Comparison of ENCODE assay signal across 28 mouse cellular contexts in genomic region chr1:63195848-63196512, GRCm38 (mm10). TPM values are rescaled to one million over a fixed set of nuclear protein-coding genes. Genes with fewer than 3 reads are reported as not detected.
DNase-seq lines count a peak whose midpoint lies in the region; ATAC-seq and TF ChIP-seq lines count a peak whose summit lies in the region.
"Had no signal": no experiment of that assay in that cellular context is flagged by ENCODE, and none has a peak within 500 bp of the region (broad histone marks: within the 10 kb centered on the region; RNA-seq: fewer than 3 reads in every experiment).

No protein-coding gene starts in this region.

- 53% methylated on average over 5 of the region's 5 CpGs for WGBS in forebrain, embryonic 14.5 days
- 71% methylated on average over 5 of the region's 5 CpGs for WGBS in forebrain, embryonic 10.5 days
- WGBS in lung, postnatal 0 days, result 35% methylated on average over 5 of the region's 5 CpGs

- 0 out of 2 replicates have a peak, but pooled peaks cover 3% of the 10 kb centered on the region for H3K9me3 ChIP-seq in forebrain, embryonic 14.5 days (replicated peaks; ENCODE audit: control insufficient read depth, low read length)
- H3K9me3 ChIP-seq in forebrain, embryonic 10.5 days, result peaks cover 10% of the 10 kb centered on the region
- H3K9me3 ChIP-seq in lung, postnatal 0 days (ENCODE audit: low read length), result no peaks in the 10 kb centered on the region
- H3K9me3 ChIP-seq: limb, embryonic 15.5 days; liver, embryonic 13.5 days; neural tube, embryonic 15.5 days had no signal

- no peak overlapping the region for H3K4me3 ChIP-seq in forebrain, embryonic 14.5 days (ENCODE audit: low read depth, low read length)
- no peak overlapping the region for H3K4me3 ChIP-seq in forebrain, embryonic 10.5 days
- no peak overlapping the region for H3K4me3 ChIP-seq in lung, postnatal 0 days (ENCODE audit: low read depth, low read length)
- H3K4me3 ChIP-seq: embryonic facial prominence, embryonic 12.5 days; limb, embryonic 10.5 days; limb, embryonic 15.5 days; liver, embryonic 13.5 days; midbrain, embryonic 10.5 days; midbrain, embryonic 15.5 days; neural tube, embryonic 15.5 days had no signal

- H3K27ac ChIP-seq in forebrain, embryonic 14.5 days (ENCODE audit: low read depth, low read length), result no peak overlapping the region
- no peak overlapping the region for H3K27ac ChIP-seq in forebrain, embryonic 10.5 days
- H3K27ac ChIP-seq in lung, postnatal 0 days (ENCODE audit: low read length), result no peak overlapping the region
- H3K27ac ChIP-seq: embryonic facial prominence, embryonic 12.5 days; limb, embryonic 10.5 days; limb, embryonic 15.5 days; liver, embryonic 13.5 days; midbrain, embryonic 10.5 days; midbrain, embryonic 15.5 days; neural tube, embryonic 15.5 days had no signal

- TF ChIP-seq EP300 in lung, postnatal 0 days (IDR thresholded peaks at IDR 0.05), result peak; percentile 20; the same call in 1 of the 2 replicates

- no peaks in the 10 kb centered on the region for H3K36me3 ChIP-seq in forebrain, embryonic 14.5 days (ENCODE audit: control insufficient read depth, insufficient read depth, low read length)
- H3K36me3 ChIP-seq in forebrain, embryonic 10.5 days (replicated peaks), result 0 out of 2 replicates have a peak, but pooled peaks cover 9% of the 10 kb centered on the region
- H3K36me3 ChIP-seq in lung, postnatal 0 days (ENCODE audit: insufficient read depth, low read length), result no peaks in the 10 kb centered on the region
- H3K36me3 ChIP-seq: embryonic facial prominence, embryonic 12.5 days; limb, embryonic 10.5 days; limb, embryonic 15.5 days; liver, embryonic 13.5 days; midbrain, embryonic 15.5 days; neural tube, embryonic 15.5 days had no signal

- no peak overlapping the region for H3K4me2 ChIP-seq in forebrain, embryonic 14.5 days (ENCODE audit: low read length)
- H3K4me2 ChIP-seq in lung, postnatal 0 days (replicated peaks; ENCODE audit: low read depth, low read length), result no peak overlapping the region
- H3K4me2 ChIP-seq: embryonic facial prominence, embryonic 12.5 days; limb, embryonic 15.5 days; liver, embryonic 13.5 days; midbrain, embryonic 15.5 days; neural tube, embryonic 15.5 days had no signal

- no peaks in the 10 kb centered on the region for H3K27me3 ChIP-seq in forebrain, embryonic 14.5 days (replicated peaks; ENCODE audit: control insufficient read depth, insufficient read depth, low read length)
- H3K27me3 ChIP-seq in forebrain, embryonic 10.5 days (ENCODE audit: poor library complexity, severe bottlenecking), result no peaks in the 10 kb centered on the region
- no peaks in the 10 kb centered on the region for H3K27me3 ChIP-seq in lung, postnatal 0 days (replicated peaks; ENCODE audit: insufficient read depth, low read length)
- H3K27me3 ChIP-seq: embryonic facial prominence, embryonic 12.5 days; limb, embryonic 15.5 days; liver, embryonic 13.5 days; midbrain, embryonic 15.5 days; neural tube, embryonic 15.5 days had no signal

- H3K9ac ChIP-seq in forebrain, embryonic 14.5 days (ENCODE audit: low read length), result no peak overlapping the region
- no peak overlapping the region for H3K9ac ChIP-seq in lung, postnatal 0 days (replicated peaks; ENCODE audit: low read depth)
- H3K9ac ChIP-seq: embryonic facial prominence, embryonic 12.5 days; limb, embryonic 15.5 days; liver, embryonic 13.5 days; midbrain, embryonic 15.5 days; neural tube, embryonic 15.5 days had no signal

- no peaks in the 10 kb centered on the region for H3K4me1 ChIP-seq in forebrain, embryonic 14.5 days (ENCODE audit: control insufficient read depth, insufficient read depth, low read length)
- 0 out of 2 replicates have a peak, but pooled peaks cover 2% of the 10 kb centered on the region for H3K4me1 ChIP-seq in forebrain, embryonic 10.5 days
- H3K4me1 ChIP-seq in lung, postnatal 0 days (ENCODE audit: insufficient read depth, low read depth, low read length), result no peaks in the 10 kb centered on the region
- H3K4me1 ChIP-seq: embryonic facial prominence, embryonic 12.5 days; limb, embryonic 10.5 days; limb, embryonic 15.5 days; liver, embryonic 13.5 days; midbrain, embryonic 10.5 days; midbrain, embryonic 15.5 days; neural tube, embryonic 15.5 days had no signal

- peak; percentile 55; the same call in 1 of the 2 replicates for ATAC-seq in forebrain, embryonic 14.5 days
- peak; percentile 60 for ATAC-seq in lung, postnatal 0 days
- ATAC-seq: hindbrain, embryonic 16.5 days; midbrain, embryonic 15.5 days; Patski had no signal

- TF ChIP-seq CTCF in lung, postnatal 0 days (IDR thresholded peaks at IDR 0.05), result no peak

- no peak for DNase-seq in forebrain, embryonic 14.5 days (ENCODE audit: low spot score)
- no peak for DNase-seq in forebrain, embryonic 10.5 days (ENCODE audit: extremely low spot score, low spot score)
- DNase-seq in kidney, postnatal 10 days, result peak; percentile 13
- DNase-seq in kidney, adult 8-10 months, result no peak
- peak; percentile 43 for DNase-seq in lung, postnatal 0 days (ENCODE audit: low spot score)
- no peak for DNase-seq in lung, postnatal 25 days (ENCODE audit: low spot score)
- no peak for DNase-seq in left cerebral cortex, adult 11 months (ENCODE audit: low spot score)
- DNase-seq: adrenal gland, postnatal 10 days; cerebellum, adult 11-12 months; cerebellum, adult 9-11 months; embryo, embryonic 11 days; gastrocnemius, postnatal 10 days; heart, postnatal 14 days; kidney, adult 9 months; layer of hippocampus, postnatal 36 days; liver, embryonic 13.5 days; lung, adult 18-20 months; right cerebral cortex, postnatal 25 days; thymus, postnatal 4 days had no signal

RNA-seq across cellular contexts. Expression of gene Gpr1, which starts 18.4 kb away (rescaled TPM):
- 0.40 and 0.72 TPM in 2 replicates for polyA plus RNA-seq in forebrain, embryonic 14.5 days (2014; fragmentation: Nextera tagmentation; extraction: Ambion mirVana)
- 0.26 and 0.33 TPM in 2 replicates for polyA plus RNA-seq in forebrain, embryonic 10.5 days (2016; fragmentation: Nextera tagmentation; extraction: Ambion mirVana)
- 0.10 TPM in 1 of 2 replicates, not detected in the other for polyA plus RNA-seq in lung, postnatal 0 days (2015; fragmentation: Nextera tagmentation; extraction: Ambion mirVana)
- polyA plus RNA-seq: intestine, embryonic 14.5 days; liver, embryonic 13.5 days; Patski had no signal

RNA-seq across cellular contexts. Expression of gene Ndufs1, which starts 19.3 kb away (rescaled TPM):
- polyA plus RNA-seq in forebrain, embryonic 14.5 days (2014; fragmentation: Nextera tagmentation; extraction: Ambion mirVana), result 118 and 126 TPM in 2 replicates
- 147 and 151 TPM in 2 replicates for polyA plus RNA-seq in forebrain, embryonic 10.5 days (2016; fragmentation: Nextera tagmentation; extraction: Ambion mirVana)
- polyA plus RNA-seq in lung, postnatal 0 days (2015; fragmentation: Nextera tagmentation; extraction: Ambion mirVana), result 63.0 and 64.3 TPM in 2 replicates

RNA-seq across cellular contexts. Expression of gene Eef1b2, which starts 19.4 kb away (rescaled TPM):
- 531 and 625 TPM in 2 replicates for polyA plus RNA-seq in forebrain, embryonic 14.5 days (2014; fragmentation: Nextera tagmentation; extraction: Ambion mirVana)
- 642 and 649 TPM in 2 replicates for polyA plus RNA-seq in forebrain, embryonic 10.5 days (2016; fragmentation: Nextera tagmentation; extraction: Ambion mirVana)
- polyA plus RNA-seq in lung, postnatal 0 days (2015; fragmentation: Nextera tagmentation; extraction: Ambion mirVana), result 274 and 315 TPM in 2 replicates

Comparison
In these comparisons a context has a peak if more than half of its experiments do, and no peak if none do; other contexts are left out.
1. DNase-seq: peak in kidney, postnatal 10 days (single experiment) and lung, postnatal 0 days (single experiment); none in forebrain, embryonic 14.5 days (single experiment), forebrain, embryonic 10.5 days (single experiment), kidney, adult 8-10 months (0 of 2), lung, postnatal 25 days (single experiment) and left cerebral cortex, adult 11 months (single experiment).